Mouse (Mus musculus): ENCODE measurements at regions not wholly inside any gene's neighbourhood (a gene's known extent, or its start where the extent isn't known, plus 50 kb on each side); places are given as distances from the start of the nearest gene placed in this dataset.

DNA sequence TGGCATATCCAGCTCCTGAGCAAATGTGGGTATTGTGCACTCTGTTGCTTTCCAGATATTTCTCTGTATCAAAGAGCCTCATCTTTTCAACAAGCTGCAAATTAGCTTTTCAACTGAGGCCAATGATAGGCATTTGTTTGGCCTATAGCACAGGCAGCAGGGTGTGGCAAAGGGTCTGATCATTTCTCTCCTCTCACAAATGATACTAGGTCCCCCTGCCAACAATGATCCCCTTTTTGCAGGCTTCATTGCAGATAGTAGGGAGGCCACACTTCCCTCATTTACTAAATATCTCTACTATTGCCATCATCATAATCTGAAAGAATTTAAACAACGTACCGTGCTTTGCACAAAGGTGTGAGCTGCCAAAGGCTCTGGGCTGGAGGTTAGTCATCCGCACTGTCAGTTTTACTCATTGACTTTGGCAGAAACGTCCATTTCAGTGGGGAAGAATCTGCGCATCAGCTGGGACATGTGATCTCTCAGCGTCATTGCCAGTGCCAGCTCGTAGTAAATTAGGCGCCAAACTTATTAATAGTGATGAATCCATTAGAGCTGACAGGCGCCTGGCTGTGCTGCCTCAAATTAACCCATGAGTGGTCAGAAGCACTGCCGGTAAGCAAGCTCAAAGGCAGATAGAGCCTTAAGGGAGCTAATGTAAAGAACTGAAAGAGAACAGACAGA is 147.4 kb upstream of the Foxq1 start:
- no peak for DNase-seq

DNA sequence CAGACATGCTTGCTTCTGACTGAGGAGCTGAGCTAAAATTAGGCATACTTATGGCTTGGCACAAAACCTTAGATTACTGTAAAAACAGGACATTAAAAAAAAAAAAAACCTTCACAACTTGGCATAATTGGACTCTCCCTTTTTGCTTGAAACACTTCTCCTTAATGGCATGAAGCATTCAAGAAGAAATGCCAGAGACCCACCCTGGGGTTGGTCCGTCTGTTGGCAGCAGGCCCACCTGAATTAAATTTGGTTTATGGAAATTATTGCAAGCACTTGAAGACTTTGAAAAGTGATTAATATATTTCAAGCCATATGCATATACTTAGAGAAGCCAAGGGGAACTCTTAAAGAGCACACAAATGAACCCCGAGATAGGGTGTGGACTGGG is 146.8 kb upstream of the Foxq1 start:
- DNase-seq: no peak

DNA sequence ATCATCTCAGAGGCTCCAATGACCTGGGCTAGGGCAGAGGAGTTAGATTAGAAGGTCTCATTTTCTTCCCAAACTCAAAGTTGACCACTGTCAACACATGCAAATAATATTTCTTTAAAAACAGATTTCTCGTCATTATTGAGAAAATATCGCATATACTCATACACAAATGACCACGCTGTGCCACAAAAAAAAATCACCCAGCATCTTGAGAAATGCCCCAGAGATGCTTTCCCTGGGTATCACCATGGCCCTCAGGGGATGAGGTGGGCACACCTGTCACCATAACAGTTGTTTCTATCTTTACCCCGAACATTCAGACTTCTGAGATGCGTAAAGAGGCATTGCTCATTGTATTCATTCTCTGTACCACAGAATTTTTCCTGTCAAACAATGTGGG is 134.4 kb upstream of the Foxq1 start:
- no peak for DNase-seq

DNA sequence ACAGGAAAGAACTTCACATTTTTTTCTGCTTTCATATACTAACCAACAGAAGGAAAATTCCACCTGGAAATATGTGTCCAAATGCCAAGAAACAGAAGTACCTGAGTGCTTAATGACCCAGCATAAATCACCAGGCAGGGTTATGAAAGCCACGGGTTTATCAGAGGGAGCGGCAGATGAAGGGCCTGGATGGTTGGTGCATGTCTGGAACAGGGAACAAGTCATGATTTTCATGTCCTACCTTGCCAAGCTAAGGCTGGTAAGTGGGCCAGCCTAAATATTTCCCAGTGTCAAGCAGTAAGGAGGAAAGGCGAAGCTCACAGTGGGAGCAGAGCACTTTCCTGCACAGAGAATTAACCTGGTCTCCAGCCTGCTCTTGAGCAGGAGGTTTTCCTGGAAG is 132.3 kb upstream of the Foxq1 start:
- no peak for DNase-seq

DNA sequence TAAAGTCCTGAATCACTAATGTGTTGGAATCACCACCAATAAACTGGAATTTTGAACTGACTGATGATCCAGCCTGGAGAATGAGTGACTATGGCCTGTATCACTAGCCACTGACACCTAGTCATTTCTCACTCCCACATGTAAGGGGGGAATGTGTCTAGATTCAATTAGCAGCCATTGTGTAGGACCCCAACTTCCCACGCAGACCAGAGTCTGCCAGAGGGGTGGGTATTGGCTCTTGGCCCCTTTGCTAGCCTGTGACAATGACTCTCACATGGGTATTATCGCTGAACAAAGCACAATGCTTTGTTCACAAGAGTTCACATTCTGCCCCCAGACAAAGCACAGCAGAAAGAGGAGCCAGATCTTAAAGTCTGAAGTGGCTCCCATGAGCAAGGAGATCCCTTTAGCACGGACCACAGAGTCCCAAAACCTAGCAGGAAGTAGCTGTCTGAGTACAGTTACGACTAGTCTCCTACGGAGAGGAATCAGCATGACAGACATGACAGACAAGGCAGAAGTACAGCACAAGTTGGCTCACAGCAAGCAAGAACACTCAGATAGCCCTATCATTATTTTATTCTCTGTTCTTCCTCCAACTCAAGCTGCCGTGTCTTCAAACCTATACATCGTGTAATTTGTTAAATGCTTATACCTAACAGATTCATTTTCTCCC is 130.0 kb upstream of the Foxq1 start:
- no peak for DNase-seq

DNA sequence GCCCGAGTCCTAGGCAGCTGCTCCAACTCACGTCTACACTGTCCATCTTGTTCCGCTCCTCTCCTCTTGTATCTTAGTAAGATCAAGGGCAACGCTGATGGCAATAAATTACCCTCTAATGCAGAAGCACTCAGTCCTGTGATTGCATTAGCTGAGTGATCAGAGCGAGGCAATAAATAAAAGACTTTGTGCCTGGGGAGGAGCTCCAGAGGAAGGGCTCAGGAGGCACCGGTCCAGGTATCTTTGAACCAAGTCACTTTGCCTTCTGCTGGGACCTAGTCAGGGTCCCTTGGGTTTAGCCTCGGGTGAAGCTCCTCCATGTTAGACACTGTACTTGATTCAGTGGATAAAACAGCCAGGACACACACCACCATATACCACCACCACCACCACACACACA is 119.5 kb upstream of the Foxq1 start:
- DNase-seq: no peak

DNA sequence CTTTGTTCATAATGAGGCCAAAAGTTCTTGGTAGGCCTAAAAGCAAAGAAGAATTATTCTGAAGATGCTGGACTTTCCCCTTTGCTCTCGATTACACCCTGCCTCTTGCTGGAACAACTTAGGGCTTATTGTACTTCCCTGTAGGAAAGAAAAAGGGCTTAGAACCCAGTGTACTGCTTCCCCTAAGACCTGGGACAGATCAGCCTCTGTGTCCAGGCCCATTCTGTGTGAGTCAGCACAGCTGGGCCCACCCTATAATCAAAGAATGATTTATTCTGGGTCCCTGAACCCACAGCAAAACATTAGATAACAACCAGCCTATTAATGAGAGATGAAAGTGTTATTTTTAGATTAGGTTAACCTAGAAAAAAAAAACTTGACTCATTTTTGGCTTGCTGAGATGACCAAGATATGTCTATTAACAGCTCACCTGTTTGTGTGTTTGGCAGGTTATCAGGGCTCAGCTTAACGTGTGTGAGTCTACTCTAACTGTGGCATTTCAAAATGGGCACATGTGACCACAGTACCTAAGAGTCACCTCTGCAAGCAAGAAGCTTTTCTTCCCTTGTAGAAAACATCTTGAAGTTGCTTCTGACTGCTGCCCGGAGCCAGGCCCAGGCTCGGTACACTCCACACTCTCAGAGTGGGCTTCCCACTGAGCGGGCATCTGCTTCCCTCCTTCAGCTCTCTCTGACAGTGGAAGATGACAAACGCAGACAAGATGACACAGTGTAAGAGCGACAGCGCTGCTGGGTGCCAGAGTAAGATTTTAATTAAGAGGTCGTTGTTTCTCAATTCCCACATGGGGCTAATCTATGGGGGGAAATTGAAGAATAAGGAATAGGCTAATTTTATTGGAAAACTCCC is 115.9 kb upstream of the Foxq1 start:
- no peak for DNase-seq

DNA sequence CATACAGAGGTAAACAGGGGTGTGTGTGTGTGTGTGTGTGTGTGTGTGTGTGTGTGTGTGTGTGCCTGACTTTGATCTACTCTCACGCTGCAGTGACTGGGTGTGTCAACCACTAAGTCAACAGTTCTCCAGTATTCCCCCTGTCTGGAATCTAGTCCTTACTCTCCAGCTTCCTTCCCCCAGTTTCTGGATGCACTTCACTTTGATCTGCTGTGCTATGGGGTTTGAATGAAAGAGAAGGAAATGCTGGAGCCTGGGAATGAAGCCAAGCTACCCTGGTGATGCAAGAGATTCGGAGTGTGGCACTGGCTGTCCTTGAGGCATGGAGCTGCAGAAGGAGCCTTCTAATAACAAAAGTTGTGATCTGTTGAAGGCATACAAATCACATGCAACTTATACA is 97.1 kb upstream of the Foxq1 start:
- peak in 1 of 2 experiments; percentile 4 for DNase-seq

DNA sequence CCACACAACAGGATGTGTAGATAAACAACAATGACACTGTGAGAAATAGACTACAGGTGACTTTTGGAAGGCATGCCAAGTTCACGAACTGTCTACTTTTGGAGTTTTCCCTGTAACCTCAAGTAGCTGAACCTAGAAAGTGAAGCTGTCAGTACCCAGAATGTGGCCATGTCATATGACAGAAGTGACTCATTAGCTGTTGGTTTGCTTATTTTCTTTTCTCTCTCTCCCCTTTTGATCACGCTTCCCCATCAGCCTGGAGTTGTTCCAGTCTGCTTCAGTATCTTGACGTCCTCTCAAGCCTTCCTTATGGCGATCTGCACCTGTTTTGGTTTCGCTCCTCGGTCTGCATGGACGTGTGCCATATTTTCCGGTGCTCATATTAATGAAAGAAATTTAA is 90.8 kb upstream of the Foxq1 start:
- no peak for DNase-seq

DNA sequence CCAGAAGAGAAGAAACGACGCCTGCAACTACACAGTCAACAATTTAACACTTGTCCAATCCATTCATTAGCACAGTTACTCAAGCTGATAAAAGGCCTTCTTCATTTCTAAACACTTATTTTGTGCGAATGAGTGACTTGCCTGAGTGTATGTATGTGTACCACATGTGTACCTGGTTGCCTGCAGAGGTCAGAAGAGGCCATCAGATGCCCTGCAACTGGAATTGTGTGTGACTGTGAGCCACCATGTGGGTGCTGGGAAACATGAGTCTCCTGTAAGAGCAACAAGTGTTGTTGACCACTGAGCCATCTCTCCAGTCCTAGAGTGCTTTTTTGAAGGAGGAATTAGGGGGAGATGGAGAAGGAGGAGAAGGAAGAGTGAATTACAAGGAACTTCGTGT is 90.2 kb upstream of the Foxq1 start:
- no peak for DNase-seq

DNA sequence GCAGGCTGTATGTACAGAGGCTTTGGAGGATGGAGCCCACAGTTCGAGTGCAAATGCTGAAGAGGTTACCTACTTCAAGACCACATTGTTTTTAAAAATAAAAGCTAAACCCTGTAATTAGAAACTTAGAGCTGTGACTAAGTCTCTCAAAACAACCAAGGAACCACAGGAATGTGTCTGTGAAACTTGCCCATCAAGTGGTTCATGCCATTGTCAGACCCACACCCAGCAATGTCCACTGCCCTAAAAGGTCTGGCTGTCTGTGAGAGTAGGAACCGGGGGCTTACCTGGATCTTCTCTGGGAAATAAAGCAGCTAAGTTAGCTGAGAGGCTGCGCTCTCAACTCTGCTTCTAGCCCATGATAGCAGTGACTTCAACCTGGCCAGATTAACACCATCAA is 87.8 kb upstream of the Foxq1 start:
- DNase-seq: no peak

DNA sequence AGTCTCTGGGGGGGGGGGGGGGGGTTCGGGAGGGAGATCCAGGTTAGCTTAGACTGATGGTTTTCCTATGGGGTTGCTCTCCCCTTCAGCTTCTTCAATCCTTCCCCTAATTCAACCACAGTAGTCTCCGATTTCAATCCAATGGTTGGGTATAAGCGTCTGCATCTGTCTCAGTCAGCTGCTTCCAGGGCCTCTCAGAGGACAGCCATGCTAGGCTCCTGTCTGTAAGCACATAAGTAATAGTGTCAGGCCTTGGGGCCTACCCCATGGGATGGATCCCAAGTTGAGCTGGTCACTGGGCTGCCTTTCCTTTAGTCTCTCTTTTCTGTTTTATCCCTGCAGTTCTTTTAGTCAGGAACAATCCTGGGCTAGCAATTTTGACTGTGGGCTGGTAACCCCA is 87.0 kb upstream of the Foxq1 start:
- no peak for DNase-seq

DNA sequence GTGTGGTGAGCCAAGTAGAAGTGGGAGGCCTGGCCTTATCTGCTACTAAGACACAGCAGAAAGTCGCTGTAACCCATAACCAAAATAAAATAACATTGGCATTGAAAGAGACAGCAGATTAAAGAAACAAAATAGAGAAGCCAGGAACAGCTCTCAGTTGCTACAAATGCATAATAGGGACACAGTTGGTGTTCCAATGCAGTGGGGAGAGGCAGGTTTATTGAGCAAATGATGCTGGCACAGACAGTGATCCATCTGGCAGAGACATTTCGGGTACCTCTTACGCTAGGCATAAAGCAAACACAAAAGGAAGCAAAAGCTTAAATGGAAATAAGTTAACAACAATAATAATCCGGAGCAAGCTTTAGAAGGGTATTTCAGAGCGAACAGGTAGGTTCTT is 83.6 kb upstream of the Foxq1 start:
- no peak for DNase-seq

DNA sequence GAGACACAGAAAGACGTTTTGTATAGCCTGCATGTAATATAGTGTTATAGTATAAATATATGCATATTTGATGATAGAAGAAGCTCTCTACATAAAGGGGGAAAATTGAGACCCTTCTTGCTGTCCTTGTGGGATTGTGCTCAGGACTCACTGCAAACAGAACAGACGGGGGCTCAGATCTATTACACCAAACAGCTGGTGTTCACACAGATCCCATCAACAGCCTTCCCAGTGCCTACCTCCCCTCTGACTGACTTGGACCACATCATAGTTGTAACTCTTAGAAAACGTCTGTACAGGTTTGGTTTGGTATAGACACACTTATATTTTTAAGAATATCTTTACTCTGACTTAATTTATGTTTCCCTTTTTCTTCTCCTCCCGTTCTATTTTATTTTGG is 83.1 kb upstream of the Foxq1 start:
- no peak for DNase-seq

DNA sequence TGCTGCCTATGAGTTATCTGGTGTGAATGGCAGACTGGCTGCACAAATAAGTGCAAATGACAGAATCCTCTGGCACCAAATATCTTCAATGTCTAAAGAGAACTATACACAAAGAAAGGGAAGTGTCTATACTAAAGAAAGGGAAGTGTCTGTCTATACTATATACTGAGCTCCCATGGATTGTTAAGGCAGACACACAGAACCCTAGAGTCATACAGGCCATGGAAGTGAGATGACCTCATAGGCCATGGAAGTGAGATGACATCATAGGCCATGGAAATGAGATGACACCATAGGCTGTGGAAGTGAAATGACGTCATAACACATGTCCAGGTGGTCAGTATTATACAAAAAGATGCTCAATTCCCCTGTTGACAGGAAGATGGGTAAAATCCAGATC is 82.7 kb upstream of the Foxq1 start:
- no peak for DNase-seq

DNA sequence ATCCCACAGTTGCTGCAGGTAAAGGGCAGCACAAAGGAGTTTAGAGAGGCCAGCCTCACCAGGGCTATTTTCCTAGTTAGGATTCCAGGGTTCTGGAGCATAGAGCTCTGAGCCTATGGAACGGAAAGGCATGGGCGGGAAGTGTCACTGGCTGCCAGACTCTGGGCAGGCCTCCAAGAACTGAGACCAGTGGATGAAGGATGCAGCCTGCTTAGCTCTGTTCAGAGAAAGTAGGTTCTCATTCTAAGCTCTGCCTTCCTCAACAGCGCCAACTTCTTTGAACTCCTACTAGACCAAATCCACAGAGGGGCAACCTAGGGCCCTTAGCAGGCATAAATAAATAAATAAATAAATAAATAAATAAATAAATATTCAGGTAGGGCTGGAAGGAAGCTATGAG is 80.1 kb upstream of the Foxq1 start:
- DNase-seq: peak; percentile 3 to 12

DNA sequence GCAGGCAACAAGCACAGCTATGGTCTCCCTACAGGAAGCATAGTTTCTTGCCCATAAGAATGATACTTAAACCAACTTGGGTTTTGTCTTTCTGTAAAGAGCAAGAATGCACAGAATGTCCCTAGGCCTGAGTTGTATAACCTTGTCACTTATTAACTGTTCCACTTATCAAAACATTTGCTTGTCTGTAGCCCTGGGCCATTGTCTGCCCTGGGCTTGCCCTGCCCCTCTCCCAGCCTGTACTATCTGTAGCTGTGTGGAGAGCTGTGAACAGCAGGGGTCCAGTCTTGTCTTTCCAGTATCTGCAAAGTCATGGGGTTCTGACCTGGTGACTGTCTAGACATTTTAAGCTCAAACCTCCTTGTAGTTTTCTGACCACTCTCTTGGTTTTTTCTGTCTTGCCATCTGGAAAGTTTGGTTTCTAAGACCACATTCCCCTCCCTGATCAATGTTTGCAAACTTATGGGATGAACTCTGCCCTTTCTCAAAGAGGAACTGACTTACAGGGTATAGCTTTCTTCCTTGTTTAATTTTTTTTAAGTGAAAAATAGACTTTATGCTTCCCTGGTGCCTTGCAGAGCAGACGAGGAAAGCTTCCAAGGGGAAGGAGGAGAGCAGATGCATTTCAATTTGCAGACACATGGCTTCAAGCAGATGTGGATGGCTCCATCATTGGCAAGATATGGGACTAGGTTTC is 78.6 kb upstream of the Foxq1 start:
- DNase-seq: no peak

DNA sequence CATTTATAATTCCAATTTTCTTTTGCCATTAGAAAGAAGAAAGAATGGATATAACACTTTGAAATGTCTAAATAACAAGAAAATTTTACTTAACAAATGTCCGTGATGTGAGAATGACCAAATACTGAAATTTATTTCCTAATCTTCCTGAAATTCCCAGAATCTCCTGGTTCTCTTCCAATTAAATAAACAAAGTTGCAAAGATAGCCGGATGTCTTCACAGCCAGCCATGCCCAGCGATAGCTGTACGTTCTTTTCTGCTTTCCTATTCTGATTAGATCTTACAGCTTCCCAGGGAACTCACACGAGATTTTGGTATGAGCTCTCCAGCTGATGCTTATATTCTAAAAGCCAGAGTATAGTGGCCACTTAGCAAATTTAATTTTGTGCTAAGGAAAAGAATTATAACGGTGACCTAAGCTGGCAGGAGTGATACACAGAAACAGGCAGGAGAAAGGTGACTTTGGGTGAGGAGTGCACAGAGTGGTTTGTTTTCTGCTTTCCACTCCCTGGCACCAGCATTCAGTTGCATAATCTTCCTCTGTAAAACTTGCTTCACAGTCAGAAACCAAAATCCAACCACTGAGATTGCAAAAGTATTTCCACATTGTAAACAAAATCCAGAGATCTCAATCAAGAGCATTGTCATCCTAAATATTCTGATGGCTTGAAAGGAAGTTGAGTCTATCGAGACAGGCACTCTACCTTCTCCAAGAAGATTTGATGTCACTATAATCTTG is 74.7 kb upstream of the Foxq1 start:
- no peak for DNase-seq

DNA sequence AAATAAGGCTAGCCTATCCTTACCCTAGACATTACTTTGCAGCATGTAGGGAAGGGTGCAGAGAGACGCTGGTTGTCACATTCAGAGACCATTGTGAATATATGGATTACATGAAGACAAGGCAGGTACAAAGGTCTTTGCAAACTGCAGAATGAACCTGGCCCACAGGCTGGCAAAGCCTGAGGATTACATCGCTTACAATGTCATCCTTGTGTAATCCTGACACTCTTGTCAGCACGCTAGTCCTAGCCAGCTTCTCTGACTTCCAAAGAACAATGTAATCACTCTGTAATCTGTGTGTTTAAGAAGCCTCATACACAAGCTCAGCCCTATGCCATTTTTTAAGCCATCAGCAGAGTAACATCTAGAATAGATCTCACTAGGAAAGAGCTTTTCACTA is 69.6 kb upstream of the Foxq1 start:
- no peak for DNase-seq

DNA sequence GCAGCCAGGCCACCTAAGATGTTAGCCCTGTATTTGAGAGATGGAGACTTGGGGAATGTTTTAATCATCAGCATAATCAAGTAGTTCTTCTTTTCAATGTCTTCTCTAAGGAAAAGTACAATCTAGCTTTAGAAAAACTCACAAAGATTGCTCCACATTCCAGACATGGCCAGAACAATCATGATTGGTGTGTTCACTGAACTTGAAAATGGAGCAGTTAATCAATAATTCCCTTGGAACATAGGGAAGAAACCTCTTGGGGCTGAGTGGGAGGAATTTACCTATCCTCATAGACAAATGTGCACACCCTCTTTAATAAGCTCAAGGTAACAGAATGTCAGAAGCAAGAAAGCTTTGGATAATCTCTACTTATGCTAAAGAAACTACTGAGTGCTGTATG is 67.7 kb upstream of the Foxq1 start:
- DNase-seq: no peak

DNA sequence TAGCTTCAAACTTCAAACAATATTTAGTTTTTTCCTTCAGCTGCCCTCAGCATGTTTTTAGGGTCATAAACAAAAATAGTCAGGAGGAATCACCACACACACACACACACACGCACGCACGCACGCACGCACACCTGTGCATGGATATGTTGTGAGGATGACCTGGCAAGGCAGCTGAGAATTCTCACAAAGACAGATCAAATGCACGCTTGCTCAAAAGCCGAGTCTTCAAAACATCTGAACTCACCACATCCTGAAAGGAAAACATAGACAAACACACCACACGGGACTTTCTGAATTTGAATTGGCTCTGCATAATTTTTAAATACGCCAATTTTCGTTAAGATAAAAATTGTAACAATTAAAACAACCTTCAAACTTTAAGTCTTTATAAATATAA is 52.7 kb upstream of the Foxq1 start:
- DNase-seq: no peak

DNA sequence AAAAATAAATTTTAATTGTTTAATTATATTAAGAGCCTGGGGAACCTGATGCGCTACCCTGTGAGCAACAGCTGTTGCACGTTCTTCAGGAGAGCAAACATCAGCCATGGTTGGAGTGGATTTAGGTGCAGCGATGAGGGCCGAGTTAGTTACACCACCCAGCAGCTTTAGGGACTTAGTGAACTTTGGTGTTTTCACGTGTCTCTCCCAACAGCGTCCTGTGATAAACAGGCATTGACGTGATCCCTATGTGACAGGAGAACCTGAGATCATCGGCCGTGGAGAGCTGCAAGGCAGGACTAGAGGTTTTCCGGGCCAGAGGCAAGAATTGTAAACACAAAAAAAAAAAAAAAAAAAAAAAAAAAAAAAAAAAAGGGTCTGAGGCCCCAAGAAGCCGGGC is 52.1 kb upstream of the Foxq1 start:
- DNase-seq: no peak

All from heart, adult 18-20 months (tissue).